Mouse (Mus musculus) urinary bladder, adult 18-20 months (tissue): ENCODE results near the gene Actn2.

ENCODE experiments used
- DNase-seq, 2 experiments: peaks; one replicate each; pipeline ENCODE4 v3.0.0; 2022; ENCODE audit warnings: low spot score in 2 of 2, mixed read lengths in 2 of 2

The Actn2 gene

DNA sequence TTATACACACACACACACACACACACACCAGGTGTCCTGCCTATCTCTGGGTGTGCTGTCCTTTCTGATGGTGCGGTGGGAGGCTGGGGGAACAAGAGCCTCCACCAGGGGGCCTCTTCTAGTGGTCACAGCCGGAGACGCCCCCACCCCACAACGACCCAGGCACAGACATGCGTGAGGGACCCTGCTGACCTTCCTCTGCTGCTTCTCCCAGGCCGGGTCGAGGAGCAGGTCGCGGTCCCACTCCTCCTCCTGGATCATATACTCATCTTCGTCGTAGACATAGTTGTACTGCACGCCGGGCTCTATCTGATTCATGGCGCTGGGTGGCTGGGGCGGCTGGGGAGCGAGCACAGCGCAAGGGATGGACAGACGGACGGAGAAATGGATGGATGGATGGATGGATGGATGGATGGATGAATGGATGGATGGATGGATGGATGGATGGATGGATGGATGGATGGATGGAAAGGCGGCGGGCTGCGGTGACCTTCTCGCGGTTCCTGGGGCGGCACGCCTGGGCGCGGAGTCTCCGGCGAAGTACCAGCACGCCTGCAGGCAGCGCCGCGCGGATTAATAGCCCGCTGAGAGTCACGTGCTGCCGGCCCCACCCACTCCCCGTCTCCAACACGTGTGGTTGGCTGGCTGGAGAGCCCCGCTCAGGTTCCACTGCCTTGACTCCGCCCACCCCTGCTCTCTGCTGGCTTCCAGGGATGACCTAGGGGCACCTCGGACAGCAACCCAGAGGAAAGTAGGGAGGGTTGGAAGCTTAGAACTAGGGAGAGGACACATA is at the start of gene Actn2:
Gene Actn2, minus strand, starts transcription at position 578 of the 793 bp plus-strand sequence.
- peak; percentile 45 to 53 for DNase-seq

DNA sequence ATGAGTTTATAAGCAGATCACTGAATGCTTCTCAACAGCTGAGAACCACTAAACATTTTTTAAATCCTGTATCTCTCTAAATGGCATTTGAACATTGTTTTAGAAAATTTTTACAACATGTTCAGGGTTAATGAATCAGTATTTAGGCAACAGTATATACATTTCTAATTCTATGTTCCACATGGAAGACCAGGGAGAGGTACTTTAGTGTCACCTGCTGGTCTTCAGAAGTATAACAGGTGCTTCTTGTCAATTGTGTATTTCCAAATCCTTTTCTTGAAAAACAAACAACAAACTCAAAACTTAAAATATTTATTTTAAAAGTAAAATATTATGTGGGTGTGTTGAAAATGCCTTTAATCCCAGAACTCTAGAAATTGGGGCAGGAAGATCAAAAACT is 45.7 kb upstream of the Actn2 start:
- no peak for DNase-seq

DNA sequence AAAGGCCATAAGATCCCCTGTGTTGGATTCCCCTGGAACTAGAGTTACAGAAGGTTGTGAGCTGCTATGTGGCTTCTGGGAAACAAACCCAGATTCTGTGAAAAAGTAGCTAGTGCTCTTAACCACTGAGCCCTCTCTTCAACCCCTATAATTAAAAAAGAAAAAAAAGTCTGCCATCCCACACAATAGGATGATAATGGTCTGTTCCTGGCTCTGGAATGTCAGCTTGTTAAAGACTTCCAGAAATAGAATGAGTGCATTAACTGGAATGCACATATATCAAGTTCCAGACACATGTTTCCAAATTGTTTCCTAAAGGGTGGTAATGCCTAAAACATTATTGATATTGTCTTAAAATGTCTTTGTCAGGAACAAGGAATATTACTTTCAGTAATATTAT is 44.2 kb upstream of the Actn2 start:
- DNase-seq: no peak

DNA sequence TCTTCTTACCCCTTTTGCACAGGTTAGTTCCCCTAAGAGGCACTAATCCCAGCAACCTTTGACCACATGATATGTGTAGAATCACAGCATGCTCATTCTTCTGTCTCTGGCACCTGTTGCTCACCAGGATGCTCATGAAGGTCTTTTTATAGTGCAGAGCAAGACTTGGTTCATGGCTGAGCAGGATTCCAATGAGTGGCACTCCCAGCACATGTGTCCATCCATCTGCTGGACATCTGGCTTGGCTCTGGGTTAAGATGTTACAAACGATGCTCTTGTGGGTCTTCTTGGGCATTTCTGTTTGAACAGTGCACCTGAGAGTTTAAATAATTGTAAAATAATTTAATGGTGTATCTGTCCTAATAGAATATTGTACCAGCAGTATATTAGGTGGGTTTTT is 36.2 kb upstream of the Actn2 start:
- no peak for DNase-seq

DNA sequence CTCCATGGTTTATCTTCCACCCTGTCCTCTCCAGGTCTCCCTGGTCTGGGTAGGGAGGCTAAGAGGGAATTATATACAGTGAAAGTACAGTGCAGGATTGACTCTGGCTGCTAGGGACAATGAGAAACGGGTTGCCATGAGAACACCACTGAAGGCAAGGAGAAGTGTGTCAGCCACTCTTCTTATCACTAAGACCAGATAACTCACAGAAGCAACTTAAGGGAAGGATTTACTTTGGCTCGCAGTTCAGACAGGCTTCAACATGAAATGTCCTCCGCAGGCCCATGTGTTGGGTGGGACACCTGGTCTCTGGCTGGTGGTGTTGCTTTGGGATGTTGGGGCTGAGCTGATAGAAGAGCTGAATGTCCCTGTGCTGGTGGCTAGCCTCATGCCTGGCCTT is 32.2 kb upstream of the Actn2 start:
- DNase-seq: no peak

DNA sequence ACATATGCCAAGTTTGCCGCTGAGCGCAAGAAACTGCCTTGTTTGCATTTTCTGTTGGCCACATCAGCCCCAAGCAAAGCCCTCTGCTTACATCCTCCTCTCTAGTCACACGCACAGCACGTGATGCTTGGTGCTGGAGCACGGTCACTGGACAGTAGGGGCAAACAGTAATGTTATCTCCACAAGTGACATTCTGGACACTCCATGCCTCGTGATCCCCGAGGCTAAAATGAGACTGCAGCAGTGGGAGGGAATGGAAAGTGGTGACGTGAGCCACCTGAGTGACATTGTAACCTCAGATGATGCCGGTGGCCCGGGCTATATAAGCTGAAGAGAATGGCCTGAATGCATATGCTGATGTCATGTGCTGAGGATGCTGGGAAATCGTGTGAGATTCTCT is 29.4 kb upstream of the Actn2 start:
- DNase-seq: no peak

DNA sequence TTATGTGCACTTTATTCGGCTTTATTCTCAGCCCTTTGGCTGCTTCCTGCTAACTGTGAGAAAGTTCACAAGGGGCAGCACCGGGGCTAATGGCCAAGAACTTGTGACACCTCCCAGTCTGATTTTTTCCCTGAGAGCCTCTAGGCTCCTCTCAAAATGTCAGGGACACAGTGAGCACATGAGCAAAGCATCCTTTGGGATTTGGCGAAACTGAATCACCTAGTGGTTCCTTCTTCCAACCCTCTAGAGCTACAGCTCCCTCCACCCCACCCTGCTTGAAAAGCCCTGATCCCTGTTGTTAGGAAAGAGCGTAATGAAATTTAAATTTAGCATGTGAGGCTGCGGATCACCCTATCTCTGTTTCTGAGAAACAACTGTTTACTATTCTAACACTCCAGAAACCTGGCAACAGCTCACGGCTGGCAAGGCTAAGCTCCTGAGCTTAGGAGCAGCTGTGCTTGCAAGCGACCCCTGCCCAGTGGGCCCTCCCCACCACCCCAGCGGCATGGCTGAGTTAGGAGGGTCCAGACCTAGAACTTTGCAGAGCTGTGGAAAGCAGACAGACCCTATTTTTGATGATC is 28.6 kb upstream of the Actn2 start:
- no peak for DNase-seq

DNA sequence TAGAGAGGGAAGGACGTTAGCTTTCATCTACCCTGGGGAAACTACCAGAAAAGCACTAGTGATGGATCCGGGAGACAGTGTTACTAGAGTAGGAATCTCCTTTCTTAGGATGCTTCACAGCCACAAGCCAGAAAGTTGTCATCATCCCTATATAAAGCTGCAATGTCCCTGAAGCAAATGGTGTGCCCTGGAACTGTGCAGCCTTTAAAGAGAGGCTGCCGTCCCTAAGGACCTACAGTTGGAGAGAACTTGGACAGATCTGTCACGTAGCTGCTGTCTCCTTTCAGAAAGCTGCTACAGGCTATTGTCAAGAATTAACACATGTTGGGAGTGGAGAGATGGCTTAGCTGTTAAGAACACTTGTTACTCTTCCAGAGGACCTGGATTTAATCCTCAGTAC is 20.9 kb upstream of the Actn2 start:
- no peak for DNase-seq

DNA sequence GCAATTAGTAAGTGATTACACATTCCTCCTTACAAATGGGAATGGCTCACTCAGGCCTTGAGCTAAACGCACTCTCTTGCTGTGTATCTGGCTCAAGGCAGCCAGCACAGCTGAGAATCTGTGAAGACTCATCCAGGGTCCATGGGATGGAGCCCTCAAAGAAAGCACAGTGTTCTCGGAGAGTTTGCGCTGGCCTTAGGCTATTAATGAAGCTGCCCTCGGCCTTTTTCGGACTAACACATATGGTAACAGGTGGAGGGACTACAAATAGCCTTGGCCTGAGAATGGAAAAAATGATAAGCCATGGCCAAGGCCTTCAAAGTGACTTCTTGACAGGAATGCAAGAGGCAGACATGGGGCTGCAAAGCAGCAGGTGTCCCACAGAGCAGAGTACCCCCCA is 17.0 kb upstream of the Actn2 start:
- DNase-seq: no peak

DNA sequence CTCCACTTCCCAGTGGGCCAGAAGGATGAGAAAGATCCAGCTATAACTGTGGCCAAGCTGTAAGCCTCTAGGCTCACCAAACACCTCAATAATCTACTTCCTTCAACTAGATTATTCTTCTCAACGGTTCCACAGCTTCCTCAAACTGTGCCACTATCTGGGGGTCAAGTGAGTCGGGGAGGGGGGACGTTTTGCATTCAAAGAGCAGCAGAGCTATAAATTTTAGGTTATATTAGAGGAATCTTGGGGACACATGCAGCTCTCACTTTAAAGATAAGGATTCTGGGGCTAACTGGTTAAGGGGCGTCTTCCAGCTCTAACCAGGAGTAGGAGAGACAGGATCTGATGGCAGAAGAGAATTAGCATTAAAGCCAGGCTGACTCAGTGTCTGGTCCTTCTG is 15.6 kb upstream of the Actn2 start:
- no peak for DNase-seq

DNA sequence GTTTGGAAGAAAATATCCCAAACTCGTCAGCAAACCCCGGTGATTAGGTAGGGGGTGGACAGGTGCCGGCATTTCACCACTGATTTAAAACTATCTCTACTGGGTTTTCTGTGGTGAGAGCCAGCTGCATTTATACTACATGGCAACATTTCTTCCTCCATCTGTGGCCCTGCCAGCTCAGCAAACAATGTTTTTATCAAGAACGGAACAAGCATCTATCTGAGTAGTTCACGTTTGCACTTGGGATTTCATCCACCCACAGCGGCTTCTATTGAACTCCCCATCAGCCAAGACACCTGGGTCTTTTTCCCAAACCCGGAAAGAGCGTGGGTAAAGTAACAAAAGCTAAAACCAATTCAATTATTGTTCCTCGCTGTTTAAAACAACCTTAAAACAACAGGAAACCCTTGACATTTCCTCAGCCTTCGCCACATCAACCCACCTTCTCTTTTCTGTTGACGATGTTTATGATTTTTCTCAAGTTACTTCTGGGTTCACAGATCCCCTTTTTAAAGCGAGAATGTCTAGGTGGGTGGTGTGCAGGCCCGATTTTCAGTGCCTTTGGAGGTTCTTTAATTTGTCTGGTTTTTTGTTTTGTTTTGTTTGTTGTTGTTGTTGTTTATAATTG is 8.8 kb upstream of the Actn2 start:
- no peak for DNase-seq

DNA sequence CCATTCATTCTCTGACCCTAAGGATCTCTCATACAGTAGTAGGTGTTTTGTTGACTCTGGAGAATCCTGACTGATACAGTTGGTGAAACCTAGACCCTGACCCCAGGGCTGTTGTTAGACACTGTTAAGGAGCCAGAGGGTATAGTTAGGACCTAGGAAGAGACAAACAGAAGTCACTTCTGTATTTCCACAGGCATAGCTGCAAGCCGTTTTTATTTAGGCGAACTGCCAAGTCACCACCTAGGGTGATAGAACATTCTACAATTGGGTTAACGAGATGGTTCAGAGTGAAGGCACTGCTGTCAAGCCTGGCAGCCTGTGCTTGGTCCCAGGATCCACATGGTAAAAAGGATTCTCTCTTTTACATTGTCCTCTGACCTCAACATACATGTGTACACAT is 6.3 kb upstream of the Actn2 start:
- no peak for DNase-seq

DNA sequence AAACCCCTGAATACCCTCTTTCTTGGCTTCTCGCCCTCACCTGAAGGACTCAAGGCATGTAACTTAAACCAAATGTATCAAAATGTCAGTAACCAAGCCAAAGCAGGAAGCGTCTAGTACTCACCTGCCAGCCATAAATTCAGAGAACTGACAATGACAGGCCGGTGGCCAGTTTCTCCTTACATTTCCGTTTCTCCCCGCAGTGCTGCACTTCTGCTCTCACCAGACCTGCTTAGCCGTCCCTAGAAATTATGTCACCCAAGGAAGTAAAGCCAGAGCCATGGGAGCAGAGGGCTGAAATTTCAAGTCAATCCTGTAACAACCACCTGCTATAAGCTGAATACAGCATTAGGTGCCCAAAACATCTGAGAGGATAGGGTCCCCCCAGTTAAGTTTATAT is 887 bp upstream of the Actn2 start:
- no peak for DNase-seq

DNA sequence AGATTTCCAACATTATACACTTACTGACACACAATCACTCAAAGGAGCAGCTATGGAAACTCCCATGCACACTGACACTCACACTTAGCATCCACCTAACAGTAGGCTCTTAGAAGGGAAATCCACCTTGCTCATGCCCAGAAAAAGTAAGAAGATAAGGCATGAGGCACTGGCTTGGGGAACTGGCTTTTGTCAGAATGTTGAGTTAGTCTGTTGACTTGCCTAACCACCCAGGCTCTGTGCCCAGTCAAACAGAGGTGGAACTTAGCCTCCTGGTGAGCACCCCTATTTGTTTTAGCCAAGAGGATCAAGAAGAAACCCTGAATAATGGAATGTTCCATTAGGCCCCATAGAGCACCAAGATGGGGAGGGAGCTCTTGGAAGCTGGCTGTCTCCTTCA is 1.1 kb downstream of the Actn2 start:
- no peak for DNase-seq

DNA sequence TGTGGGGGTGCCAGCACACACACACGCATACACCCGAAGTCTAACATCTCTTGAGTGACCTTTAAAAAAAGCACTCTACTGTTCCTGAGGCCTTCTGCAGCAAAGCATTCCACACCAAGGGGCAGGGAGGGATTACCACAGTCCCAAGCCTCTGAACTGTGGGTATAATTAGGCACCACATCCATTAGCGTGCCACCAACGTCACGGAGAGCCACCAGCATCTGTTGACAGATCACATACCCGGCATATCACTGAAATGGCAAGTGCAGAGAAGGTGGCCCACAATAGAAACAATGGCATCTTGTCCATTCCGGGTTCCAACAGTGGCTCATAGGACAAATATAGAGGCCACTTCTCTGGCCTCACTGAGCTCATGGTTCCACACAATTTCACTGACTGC is 2.8 kb downstream of the Actn2 start:
- DNase-seq: no peak

DNA sequence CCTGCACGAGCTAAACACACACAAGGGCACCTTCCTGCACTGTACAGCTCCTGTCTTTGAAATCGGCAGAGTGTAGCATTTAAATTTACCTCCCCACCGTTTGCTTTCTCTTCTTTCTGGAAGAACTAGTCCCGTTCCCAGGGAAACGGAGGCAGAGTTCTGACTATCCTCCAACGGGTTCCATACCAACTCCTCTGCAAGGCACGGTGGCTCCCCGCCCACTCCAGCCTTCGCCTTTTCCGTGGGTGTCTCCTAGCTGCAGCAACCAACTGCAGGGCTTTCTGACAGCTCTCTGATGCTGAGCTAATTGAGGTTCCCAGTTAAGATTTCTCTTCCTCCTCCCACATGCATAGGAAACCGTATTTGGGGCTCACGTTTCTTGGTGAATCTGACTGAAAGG is 6.5 kb downstream of the Actn2 start:
- no peak for DNase-seq

DNA sequence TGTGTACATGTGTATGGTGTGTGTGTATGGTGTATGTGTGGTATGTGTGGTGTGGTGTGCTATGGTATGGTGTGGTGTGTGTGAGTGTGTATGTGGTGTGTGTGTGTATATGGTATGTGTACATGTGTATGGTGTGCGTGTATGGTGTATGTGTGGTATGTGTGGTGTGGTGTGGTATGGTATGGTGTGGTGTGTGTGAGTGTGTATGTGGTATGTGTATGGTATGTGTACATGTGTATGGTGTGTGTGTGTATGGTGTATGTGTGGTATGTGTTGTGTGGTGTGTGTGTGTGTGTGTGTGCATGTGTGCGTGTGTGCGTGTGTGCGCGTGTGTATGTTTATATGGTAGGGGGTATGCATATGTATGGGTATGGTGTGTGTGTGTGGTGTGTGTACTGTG is 9.0 kb downstream of the Actn2 start:
- DNase-seq: no peak

DNA sequence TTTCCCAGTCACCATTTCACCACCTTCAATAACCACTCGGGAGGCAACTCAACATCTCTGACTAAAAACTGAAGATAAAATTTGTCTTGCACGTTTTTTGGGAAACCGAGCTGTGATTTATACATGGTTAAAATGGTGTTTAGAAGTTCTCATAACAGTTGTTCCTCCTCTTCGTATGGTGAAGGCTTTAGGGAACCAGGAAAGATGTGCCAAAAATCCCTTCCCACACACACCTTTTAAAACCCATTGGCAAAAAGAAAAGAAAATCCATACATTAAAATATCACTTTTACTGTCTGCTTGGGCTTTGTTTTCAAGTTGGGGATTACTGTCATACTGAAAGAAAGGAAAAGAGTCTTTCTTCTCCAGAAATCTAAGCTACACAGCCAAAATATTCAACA is 12.2 kb downstream of the Actn2 start:
- no peak for DNase-seq

DNA sequence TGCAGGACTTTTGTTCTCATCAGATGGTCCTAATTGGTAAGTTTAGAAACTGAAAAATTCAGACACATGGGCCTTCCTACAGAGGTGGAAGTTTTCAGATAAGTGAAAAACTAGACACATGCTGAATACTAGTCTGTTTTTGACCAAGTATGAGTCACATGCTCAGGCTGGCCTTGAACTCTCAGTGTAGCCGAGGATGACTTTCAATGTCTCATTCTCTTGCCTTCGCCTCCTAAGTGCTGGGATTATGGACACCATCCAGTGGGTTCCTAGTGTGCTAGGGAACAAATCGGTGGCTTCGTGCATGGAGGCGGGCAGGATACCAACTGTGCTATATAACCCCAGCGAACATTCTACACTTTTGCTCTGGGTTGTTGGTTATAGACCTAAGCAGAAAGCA is 13.0 kb downstream of the Actn2 start:
- DNase-seq: no peak

DNA sequence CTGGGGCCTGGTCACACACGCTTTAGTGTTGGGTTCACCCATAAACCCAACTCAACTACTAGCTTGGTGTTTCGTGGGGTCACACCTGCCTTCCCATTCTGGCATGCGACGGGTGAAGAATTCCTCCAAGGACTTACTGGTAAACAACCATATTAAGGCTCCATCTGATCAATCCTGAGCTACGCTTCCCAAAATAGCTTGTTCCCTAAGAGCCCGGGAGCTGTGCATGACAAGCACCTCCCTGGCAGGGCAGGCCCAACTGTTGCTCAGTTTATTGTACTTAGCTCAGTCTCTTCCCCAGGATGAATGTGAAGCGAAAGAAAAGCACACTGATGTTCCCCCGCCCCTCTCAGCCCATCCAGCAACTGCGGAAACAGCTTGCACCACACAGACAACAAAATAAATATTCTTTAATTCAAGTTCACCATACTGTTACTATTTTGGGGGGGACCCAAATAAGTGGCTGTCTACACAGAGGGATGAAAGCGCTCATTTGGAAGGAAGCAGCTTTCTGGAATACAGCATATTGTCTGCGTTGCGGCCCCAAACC is 17.4 kb downstream of the Actn2 start:
- no peak for DNase-seq

DNA sequence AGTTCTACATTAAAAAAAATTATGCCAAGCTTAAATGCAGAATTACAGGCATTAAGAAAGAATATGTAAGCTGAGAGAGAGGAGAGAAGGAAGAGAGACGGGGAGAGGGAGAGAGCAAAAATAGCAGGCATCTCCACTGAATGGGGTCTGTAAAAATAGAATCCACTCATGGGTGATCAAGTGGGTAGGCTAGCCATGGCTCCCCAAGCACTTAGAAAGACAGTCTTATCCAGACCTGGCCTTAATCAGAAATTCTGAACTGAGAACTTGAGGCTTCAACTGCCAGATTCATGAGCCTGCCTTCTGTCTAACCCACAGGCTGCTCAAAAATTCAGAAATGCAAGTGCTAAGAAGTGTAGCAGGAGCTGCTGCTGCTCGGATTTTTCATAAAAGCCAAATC is 20.4 kb downstream of the Actn2 start:
- no peak for DNase-seq

DNA sequence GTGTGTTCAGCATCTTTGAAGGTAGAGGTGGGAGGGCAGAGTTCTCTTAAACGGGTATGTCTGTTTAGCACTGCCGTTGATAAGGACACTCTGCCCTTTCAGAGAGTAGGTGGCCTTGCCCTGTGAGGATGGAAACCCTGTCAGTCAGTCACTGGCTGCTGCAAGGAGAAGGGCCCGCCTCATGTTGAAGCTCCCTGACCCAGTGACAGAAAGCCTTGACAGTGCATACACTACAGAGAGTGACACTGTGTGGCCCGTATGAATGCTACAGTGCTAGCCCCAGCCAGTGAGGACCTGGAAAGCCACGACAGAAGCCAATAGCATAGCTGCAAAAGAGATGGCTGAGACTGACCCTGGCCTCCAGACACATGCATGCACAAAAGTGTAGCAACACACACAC is 22.5 kb downstream of the Actn2 start:
- no peak for DNase-seq

DNA sequence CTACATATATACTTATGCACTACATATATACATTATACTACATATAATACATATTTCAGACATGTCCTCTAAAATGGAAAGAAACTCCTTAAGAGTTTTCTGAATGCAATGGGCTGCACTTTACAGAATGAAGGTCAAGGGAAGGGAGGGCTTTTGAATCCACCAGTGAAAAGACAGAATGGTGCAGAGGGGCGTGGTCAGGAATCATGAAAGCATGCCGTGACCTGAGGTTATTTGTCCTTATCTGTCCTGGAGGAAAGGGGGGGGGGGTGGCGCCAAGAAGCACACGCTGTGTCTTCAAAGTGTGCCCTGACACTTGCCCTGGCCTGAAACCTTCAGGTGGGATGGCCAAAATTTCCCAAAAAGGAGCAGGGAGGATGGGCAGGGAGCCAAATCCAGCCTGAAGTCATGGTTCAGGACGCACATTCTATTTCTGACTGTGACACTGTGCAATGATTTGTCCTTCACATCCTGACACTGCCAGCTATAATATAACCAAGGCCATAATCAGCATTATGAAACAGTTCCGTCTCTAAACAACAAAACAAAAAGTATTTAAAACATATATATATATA is 23.3 kb downstream of the Actn2 start:
- no peak for DNase-seq
